Mouse (Mus musculus): ENCODE data around the gene Copb1. TPM values are rescaled to one million over a fixed set of nuclear protein-coding genes. Genes with fewer than 3 reads are reported as not detected.
"Not testable (repeated sequence)": the region's sequence is repeated elsewhere in the genome, so short reads cannot be mapped to it uniquely, and the experiment has no call there.

Copb1 gene
- total RNA-seq, 2 experiments from 2014 or later: 69.9 to 89.7 TPM

- ATAC-seq (replicated peaks; ENCODE audit: low FRiP score, low TSS enrichment, poor library complexity, severe bottlenecking): no peak
Measured at GRCm38 (mm10) chr7:114231857-114232256, 22.7 kb downstream of the Copb1 start.

GRCm38 (mm10) chr7:114226521-114226920, 28.0 kb downstream of the Copb1 start:
- no peak for ATAC-seq (replicated peaks; ENCODE audit: low FRiP score, low TSS enrichment, poor library complexity, severe bottlenecking)

DNA sequence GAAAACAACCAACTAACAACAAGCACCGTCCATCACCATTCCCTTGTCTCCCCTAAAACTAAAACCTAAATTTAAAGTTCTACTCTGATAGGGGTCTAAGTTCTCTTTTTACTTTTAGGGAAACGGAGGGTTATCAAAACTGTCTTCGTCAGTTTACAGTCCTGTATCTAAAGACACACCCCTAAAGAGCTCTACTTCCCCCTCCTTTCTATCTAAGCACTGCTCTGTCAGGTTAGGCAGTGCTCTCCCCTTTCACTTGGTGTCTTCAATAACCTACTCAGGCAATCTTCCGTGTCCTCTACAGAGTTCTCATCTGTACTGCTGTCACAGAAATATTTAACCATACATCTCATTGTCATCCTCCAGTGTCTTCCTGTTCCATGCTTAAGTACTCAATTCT, 34.1 kb downstream of the Copb1 start:
- ATAC-seq (replicated peaks; ENCODE audit: low FRiP score, low TSS enrichment, poor library complexity, severe bottlenecking): 0 out of 2 replicates have a peak, but pooled peaks have one; percentile 52

DNA sequence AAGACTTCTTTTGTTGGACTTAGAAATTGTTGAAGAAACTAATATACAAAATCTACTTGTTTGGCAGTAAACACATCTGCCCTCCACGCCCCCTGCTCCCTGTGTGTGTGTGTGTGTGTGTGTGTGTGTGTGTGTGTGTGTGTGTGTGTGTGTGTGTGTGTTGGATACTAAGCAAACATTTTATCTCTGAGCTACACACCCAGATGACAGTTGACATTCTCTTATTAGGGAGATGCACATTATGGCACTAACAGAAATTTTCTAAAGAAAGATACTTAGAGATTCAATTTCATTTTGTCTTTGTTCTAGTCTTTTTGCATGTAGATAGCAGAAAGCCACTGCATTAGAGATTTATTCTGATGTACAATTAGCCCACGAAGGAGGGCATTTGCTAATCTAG, 37.6 kb downstream of the Copb1 start:
- 0 out of 2 replicates have a peak, but pooled peaks have one; percentile 57 for ATAC-seq (replicated peaks; ENCODE audit: low FRiP score, low TSS enrichment, poor library complexity, severe bottlenecking)

DNA sequence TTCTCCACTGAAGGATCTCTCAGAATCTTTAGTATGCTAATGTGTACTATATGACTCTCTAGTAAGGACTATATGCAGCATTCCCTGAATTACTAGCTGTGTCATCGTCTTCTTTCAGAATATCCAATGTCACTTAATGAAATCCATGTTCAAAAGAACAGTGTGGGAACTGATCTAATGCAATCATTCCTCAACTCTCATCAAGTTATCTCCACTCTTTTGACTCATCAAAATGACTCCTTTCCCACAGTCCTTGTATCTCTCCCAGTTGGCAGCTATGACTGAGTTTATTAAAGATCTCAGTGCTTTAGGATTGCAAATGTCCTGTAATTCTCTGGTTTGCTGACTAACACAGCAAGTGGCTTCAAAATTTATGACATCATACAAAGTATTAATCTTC, 40.1 kb downstream of the Copb1 start:
- ATAC-seq (replicated peaks; ENCODE audit: low FRiP score, low TSS enrichment, poor library complexity, severe bottlenecking): no peak

GRCm38 (mm10) chr7:114213537-114213936, 41.0 kb downstream of the Copb1 start:
- ATAC-seq (replicated peaks; ENCODE audit: low FRiP score, low TSS enrichment, poor library complexity, severe bottlenecking): no peak

DNA sequence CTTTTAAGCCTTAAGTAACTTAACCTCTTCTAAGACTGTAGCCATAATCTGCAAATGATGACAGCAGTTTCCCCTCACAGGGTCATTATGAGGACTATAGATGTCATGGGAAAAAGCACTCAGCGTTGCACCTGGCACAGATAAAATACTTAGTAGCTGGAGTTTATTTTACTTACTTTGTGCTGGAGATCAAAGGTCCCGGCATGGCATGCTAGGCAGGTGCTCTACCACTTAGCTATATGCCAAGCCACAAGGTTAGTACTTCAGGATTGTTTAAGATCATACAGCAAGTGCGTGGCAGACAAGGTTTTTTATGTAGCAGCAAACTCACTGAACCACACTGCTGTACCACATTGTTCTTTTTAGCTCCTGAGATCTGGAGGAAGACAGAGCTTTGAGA, 43.9 kb downstream of the Copb1 start:
- no peak for ATAC-seq (replicated peaks; ENCODE audit: low FRiP score, low TSS enrichment, poor library complexity, severe bottlenecking)

DNA sequence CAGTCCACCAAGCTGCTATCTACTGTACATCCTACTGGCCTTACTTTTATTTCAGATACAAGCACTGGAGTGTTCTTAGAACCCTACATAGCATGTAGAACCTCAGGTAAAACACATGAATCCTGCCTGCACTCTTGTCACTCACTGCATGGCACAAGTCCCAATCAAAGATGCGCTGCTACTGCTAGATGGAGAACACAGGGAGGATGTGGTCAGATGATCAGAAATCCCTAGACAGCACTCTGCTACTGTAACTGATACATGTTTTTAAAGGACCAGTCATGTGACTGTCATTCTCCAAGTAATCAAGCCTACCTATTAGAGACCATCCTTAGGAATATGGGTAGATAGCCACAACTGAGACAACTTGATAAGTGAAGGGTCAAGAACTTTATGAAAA, 44.7 kb downstream of the Copb1 start:
- no peak for ATAC-seq (replicated peaks; ENCODE audit: low FRiP score, low TSS enrichment, poor library complexity, severe bottlenecking)

GRCm38 (mm10) chr7:114203491-114204359, 50.8 kb downstream of the Copb1 start:
- no peak for ATAC-seq (replicated peaks; ENCODE audit: low FRiP score, low TSS enrichment, poor library complexity, severe bottlenecking)

GRCm38 (mm10) chr7:114202972-114203404, 51.5 kb downstream of the Copb1 start:
- no peak for ATAC-seq (replicated peaks; ENCODE audit: low FRiP score, low TSS enrichment, poor library complexity, severe bottlenecking)

DNA sequence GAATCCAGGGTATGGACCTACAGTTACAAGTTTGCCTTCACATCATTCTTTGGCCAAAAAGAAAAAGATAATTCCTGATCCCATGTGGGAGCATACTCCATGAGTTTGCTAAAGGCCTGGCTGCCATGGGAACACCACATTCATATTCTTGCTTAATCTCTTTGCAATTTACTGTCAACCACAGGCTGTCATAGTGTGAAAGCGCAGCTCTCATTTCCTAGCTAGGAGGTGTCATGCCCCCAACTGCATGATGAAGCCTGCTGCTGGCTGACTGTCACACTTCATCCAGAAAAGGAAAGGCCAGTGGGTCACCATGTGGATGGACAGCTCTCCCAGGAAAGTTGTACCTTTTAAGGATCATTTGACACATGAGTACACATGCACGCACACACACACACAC, 53.9 kb downstream of the Copb1 start:
- ATAC-seq (replicated peaks; ENCODE audit: low FRiP score, low TSS enrichment, poor library complexity, severe bottlenecking): no peak

- ATAC-seq (replicated peaks; ENCODE audit: low FRiP score, low TSS enrichment, poor library complexity, severe bottlenecking): no peak
Measured at GRCm38 (mm10) chr7:114199428-114200110, 54.9 kb downstream of the Copb1 start.

GRCm38 (mm10) chr7:114198252-114198651, 56.3 kb downstream of the Copb1 start:
- ATAC-seq (replicated peaks; ENCODE audit: low FRiP score, low TSS enrichment, poor library complexity, severe bottlenecking): no peak

DNA sequence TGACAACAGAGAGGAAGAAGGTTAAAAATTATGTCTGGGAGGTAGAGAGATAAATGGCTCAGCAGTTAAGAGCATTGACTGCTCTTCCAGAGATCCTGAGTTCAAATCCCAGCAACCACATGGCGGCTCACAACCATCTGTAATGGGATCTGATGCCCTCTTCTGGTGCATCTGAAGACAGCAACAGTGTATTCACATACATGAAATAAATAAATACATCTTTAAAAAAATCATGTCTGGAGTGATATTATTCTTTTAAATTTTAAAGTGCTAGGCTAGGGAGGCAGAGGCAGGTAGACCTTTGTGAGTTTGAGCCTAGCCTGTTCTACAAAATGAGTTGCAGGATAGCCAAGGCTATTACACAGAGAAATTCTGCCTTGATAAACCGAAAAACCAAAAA, 57.9 kb downstream of the Copb1 start:
- ATAC-seq (replicated peaks; ENCODE audit: low FRiP score, low TSS enrichment, poor library complexity, severe bottlenecking): not testable (repeated sequence)

DNA sequence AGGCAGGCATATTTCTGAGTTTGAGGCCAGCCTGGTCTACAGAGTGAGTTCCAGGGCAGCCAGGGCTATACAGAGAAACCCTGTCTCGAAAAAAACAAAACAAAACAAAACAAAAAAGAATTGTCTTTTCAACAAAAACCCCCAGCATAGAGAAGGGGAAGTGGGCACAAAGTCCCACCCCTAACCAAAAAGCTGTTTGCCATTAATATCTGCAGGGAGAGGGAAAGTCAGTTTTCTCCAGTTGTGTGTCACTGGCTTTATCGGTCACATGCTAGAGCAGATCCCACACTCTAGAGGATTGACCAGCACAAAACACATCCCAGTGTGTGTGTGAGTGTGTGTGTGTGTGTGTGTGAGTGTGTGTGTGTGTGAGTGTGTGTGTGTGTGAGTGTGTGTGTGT, 59.7 kb downstream of the Copb1 start:
- ATAC-seq (replicated peaks; ENCODE audit: low FRiP score, low TSS enrichment, poor library complexity, severe bottlenecking): not testable (repeated sequence)

GRCm38 (mm10) chr7:114194224-114194623, 60.3 kb downstream of the Copb1 start:
- ATAC-seq (replicated peaks; ENCODE audit: low FRiP score, low TSS enrichment, poor library complexity, severe bottlenecking): no peak

DNA sequence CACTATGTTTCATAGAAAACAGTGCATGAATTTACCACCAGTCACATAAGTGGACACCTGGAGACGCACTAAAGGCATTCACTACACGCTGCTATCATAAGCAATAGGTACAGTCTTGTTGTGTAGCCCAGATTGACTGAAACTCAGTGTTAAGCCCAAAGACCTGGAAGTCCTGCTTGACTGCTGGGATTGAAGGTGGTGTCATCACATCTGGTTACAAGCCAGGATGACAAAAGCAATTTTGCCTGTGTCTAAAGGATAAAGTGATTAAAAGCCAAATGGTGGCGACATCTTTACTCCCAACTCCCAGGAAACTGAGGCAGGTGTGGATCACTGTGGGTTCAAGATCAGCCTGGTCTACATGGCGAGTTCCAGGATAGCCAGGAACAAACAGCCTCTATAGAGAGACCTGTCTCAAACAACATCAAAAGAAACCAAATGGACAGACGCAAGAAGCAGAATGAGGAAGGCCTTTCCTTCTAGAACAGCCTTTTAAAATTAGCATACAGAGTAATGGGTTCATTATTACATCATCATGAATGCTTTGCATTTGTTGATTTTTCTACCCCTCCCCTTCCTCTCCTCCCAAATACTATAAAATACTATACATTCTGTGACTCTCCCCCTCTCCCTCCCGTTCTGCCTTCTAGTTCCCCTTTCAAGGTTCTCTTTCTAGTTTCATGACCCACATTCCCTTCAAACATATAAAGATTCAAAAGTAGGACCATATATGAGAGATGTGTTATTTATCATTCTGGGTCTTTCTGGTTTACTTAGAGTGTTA, 61.0 kb downstream of the Copb1 start:
- ATAC-seq (replicated peaks; ENCODE audit: low FRiP score, low TSS enrichment, poor library complexity, severe bottlenecking): no peak

- ATAC-seq (replicated peaks; ENCODE audit: low FRiP score, low TSS enrichment, poor library complexity, severe bottlenecking): no peak
Measured at GRCm38 (mm10) chr7:114192581-114192980, 61.9 kb downstream of the Copb1 start.

DNA sequence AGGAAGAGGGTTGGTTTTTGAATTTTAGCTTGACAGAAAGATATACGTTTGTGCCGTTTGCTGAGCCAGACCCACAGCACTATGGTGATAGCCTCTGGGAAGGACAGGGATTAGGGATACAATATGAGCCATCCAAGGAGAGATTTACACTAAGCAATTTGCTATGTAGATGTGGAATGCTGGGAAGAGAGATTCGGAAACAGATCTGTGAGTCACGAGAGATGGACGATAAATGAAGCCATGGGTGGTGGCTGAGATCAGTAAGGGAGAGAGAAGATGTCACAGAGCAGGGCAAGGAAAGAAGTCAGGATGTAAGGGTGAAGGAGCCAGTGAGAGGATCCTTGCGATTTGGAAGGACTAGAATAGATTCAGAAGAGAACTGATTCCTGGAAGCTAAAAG, 71.1 kb downstream of the Copb1 start:
- no peak for ATAC-seq (replicated peaks; ENCODE audit: low FRiP score, low TSS enrichment, poor library complexity, severe bottlenecking)

DNA sequence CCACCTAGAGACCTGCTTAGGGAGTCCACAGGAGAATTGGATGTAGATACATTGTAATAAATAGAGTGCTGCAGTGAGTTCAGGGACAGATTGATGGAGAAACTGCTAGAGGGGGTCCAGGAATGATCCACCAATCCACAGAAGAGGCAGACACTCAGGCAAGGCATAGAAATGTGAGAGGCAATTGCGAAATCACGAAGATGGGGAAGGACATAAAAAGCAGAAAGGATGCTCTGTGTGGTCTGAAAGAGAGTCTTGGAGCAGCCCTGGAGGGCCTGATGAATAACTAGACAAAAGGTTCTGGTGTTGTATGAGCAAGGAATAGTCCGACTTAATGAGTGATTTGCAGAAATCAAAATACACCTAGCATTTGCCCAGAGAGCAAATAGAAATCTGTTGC, 71.8 kb downstream of the Copb1 start:
- no peak for ATAC-seq (replicated peaks; ENCODE audit: low FRiP score, low TSS enrichment, poor library complexity, severe bottlenecking)
